Mouse (Mus musculus) heart, adult 2 months (tissue): ENCODE measurements around the gene 5031410I06Rik.
"Not testable (repeated sequence)": the region's sequence is repeated elsewhere in the genome, so short reads cannot be mapped to it uniquely, and the experiment has no call there.

Source experiments
- CTCF ChIP-seq: fragments of 200-600 bp; IDR thresholded peaks from 2 replicates; pipeline ENCODE4 v1.8.1; 2022; ENCODE audit warnings: antibody characterized with exemption, mild to moderate bottlenecking, moderate library complexity
- EP300 ChIP-seq: fragments of 200-500 bp; IDR thresholded peaks from 2 replicates; pipeline ENCODE4 v1.6.1; 2011; ENCODE audit warnings: low read depth, low read length, control low read depth; ENCODE audit not compliant: insufficient read depth
- POLR2A ChIP-seq: fragments of 200-500 bp; IDR thresholded peaks from 2 replicates; pipeline ENCODE4 v1.6.1; 2011; ENCODE audit warnings: mild to moderate bottlenecking, low read depth, low read length, control low read depth; ENCODE audit not compliant: insufficient read depth

GRCm38 (mm10) chr5:26079023-26079422 lies 26.1 kb downstream of the 5031410I06Rik start:
- not testable (repeated sequence) for TF ChIP-seq POLR2A, EP300, CTCF
